Mouse (Mus musculus) liver, embryonic 18 days (tissue): ENCODE data around the gene Tmem175. TPM values are rescaled to one million over a fixed set of nuclear protein-coding genes. Genes with fewer than 3 reads are reported as not detected.

Source experiments
- polyA plus RNA-seq: library from polyadenylated mRNA; depleted of rRNA; stranded (reverse); fragments of >200 nt; gene quantifications from 2 replicates; pipeline ENCODE4 v1.2.3, GENCODE M21; 2012; rRNA removed

The Tmem175 gene
- polyA plus RNA-seq = 7.3 and 7.5 TPM in 2 replicates

DNA sequence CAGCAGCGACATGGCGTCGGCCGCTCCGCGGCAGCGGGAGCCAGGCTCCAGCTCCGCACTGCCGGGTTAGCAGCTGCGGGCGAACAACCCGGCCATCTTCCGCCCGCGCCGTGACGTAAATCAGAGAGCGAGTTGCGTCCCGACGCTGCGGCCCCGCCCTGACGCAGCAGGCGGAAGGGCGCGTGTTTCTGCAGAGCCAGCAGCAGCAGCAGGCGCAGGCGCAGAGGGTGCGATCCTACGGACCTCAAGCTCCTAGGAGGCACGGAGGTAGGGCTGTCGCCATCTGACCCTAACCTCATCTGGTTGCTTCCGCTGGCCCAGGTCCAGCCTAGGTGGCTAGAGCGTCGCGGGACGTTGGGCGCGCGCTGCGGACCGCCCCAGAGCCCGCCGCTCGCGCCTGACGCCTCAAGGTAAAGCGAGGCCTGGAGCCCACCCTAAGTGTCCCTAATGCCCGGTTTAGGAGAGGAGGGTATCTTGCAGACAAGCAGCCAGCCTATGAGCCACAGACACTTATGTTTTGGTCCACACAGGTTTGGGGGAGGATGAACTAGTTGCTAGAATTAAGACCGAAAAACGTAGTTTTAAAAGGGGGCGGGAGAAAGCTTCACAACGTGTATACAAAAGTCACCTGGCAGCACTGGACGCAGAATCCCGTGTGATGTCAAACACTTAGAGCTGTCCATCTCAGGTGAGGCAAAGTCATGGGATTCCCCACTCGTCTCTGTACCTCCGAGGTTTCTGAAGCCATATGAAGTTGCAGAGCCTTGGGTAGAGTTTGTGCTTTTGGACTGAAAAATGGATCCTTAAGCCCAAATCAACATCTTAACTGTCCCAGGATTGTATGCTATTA is at the start of gene Tmem175, which contains the start of gene Gak:
Gene Tmem175 (plus strand): TSS at position 137 of the 850 bp plus-strand sequence.
Gene Gak (minus strand): TSS at position 122 of the 850 bp plus-strand sequence.

DNA sequence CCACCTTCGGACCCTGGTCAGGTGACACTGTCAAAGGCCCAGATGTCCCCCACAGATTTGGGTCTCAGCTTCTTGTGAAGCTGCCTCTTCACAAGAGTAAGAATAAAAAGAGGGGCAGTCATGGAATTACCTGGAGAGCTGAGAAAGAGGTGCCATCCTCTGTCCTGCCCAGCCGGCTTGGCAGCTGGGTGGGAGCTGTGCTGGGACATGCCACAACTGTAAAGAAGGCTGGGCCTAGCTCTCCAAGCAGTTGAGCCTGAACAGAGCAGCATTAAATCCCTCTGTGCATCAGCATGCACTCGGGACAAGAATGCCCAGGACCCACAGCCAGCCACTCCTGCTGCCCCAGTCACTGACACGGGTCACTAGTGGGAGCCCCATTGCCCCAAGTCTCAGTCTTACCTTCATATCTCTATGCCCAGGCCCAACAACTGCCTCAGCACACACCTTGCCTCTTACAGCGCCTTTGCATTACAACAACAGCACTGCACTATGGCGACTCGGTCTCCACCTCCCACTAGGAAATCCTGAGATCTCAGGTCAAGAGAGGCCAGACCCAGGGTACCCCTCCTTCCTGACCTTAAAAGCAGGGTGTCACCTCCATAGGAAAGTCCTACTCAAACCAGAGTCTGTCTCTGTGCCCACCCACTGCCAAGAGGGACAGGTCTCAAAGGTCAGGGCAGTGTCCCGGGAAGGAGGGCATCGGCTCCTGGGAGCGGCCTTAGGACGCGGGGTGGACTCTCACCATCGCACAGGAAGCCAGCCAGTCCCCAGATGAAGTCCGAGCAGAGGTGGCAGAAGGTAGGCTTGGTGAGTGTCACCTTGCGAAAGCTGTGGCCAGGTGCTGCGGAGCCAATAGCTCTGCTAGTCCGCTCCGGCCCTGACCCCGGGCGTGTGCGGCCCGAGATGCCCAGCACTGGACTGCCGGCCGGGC is 30.4 kb downstream of the Tmem175 start, which contains the start of gene Idua:
Gene Idua (plus strand): TSS at position 634 of the 934 bp plus-strand sequence.

GRCm38 (mm10) chr5:108668977-108669936 is 39.7 kb downstream of the Tmem175 start, which contains the start of gene Dgkq:
Dgkq (minus strand) TSS chr5:108669672.

GRCm38 (mm10) chr5:108675251-108675816 is 45.8 kb downstream of the Tmem175 start, which contains the start of gene Slc26a1:
Slc26a1 (minus strand) TSS chr5:108675569.

DNA sequence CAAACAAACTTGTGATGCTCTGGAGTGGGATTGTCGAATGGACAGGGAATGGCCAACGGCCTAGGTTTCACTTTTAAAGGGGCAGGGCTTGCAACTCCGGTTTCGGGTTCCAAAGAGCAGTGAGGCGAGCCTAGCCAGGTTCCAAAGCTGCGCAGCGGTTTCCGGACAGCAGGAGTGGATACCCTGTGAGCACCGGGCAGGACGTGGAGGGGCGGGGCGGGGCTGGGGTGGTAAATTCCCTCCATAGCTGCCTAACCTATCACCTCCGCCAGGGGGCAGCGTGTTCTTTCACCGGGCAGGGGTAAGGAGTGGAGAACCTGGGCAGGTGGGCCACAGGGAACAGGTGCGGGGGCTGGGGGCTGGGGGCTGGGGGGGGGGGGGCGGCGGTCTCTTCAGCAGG is 62.7 kb downstream of the Tmem175 start, which contains the start of gene Fgfrl1:
Gene Fgfrl1 (plus strand): TSS at position 112 of the 400 bp plus-strand sequence.

Other genes with a start within 250 kb of the Tmem175 start
- 0.01 TPM in 2 replicates for gene Pde6b, start 241.4 kb upstream of the Tmem175 start, polyA plus RNA-seq
- 78.4 and 83.0 TPM in 2 replicates for gene Atp5k, start 195.3 kb upstream of the Tmem175 start, polyA plus RNA-seq
- gene Mfsd7a, start 180.9 kb upstream of the Tmem175 start, polyA plus RNA-seq = 1.6 TPM in 2 replicates
- 4.8 and 5.7 TPM in 2 replicates for gene Pcgf3, start 168.5 kb upstream of the Tmem175 start, polyA plus RNA-seq
- gene Cplx1, start 79.7 kb upstream of the Tmem175 start, polyA plus RNA-seq = 0.01 TPM in 2 replicates
- gene Gak, start within 50 bp of the Tmem175 start, polyA plus RNA-seq = 20.4 and 23.1 TPM in 2 replicates
- gene Idua, start 30.6 kb downstream of the Tmem175 start, polyA plus RNA-seq = 3.8 and 5.2 TPM in 2 replicates
- gene Dgkq, start 39.9 kb downstream of the Tmem175 start, polyA plus RNA-seq = 7.9 and 8.5 TPM in 2 replicates
- gene Slc26a1, start 45.8 kb downstream of the Tmem175 start, polyA plus RNA-seq = 19.4 and 24.4 TPM in 2 replicates
- 8.3 and 8.5 TPM in 2 replicates for gene Fgfrl1, start 62.6 kb downstream of the Tmem175 start, polyA plus RNA-seq
- gene Rnf212, start 145.2 kb downstream of the Tmem175 start, polyA plus RNA-seq = 1.2 and 2.3 TPM in 2 replicates
- gene Tmed11, start 165.6 kb downstream of the Tmem175 start, polyA plus RNA-seq = not detected in 2 replicates
- gene Vmn2r8, start 179.1 kb downstream of the Tmem175 start, polyA plus RNA-seq = not detected in 2 replicates
- gene Vmn2r9, start 222.8 kb downstream of the Tmem175 start, polyA plus RNA-seq = not detected in 2 replicates